Mouse (Mus musculus): Measurements from ENCODE around the gene Irf2bp1. TPM values are rescaled to one million over a fixed set of nuclear protein-coding genes. Genes with fewer than 3 reads are reported as not detected.

The Irf2bp1 gene
- polyA plus RNA-seq, 1 experiment: 53.2 TPM

- TF ChIP-seq FLI1 (IDR thresholded peaks at IDR 0.05; ENCODE audit: low read length) (no peak), GATA1 (IDR thresholded peaks at IDR 0.05; ENCODE audit: borderline replicate concordance, low read length) (no peak)
- Histone ChIP-seq H3K4me3 (replicated peaks) (no peak overlapping the region), H3K36me3 (replicated peaks; ENCODE audit: low read length) (peaks cover 26% of the 10 kb centered on the region), H3K27me3 (replicated peaks) (no peaks in the 10 kb centered on the region), H3K9me3 (no peaks in the 10 kb centered on the region), H3K4me1 (peaks cover 71% of the 10 kb centered on the region)
These were observed 3.5 kb downstream of the Irf2bp1 start for GRCm38 (mm10) chr7:19007026-19007977.

- Histone ChIP-seq H3K9me3 (no peaks in the 10 kb centered on the region), H3K36me3 (replicated peaks; ENCODE audit: low read length) (peaks cover 17% of the 10 kb centered on the region), H3K27me3 (replicated peaks) (peaks cover 13% of the 10 kb centered on the region), H3K4me1 (peaks cover 51% of the 10 kb centered on the region), H3K4me3 (replicated peaks) (peak overlapping the region; percentile 20)
- no peak for TF ChIP-seq FLI1 (IDR thresholded peaks at IDR 0.05; ENCODE audit: low read length)
- no peak for TF ChIP-seq GATA1 (IDR thresholded peaks at IDR 0.05; ENCODE audit: borderline replicate concordance, low read length)
These were observed 6.7 kb downstream of the Irf2bp1 start for GRCm38 (mm10) chr7:19010581-19010980.

- peaks cover 35% of the 10 kb centered on the region for H3K4me1 ChIP-seq
- peaks cover 13% of the 10 kb centered on the region for H3K27me3 ChIP-seq (replicated peaks)
- peaks cover 4% of the 10 kb centered on the region for H3K36me3 ChIP-seq (replicated peaks; ENCODE audit: low read length)
- no peaks in the 10 kb centered on the region for H3K9me3 ChIP-seq
- H3K4me3 ChIP-seq (replicated peaks): peak overlapping the region; percentile 87
- no peak for TF ChIP-seq GATA1 (IDR thresholded peaks at IDR 0.05; ENCODE audit: borderline replicate concordance, low read length)
- TF ChIP-seq FLI1 (IDR thresholded peaks at IDR 0.05; ENCODE audit: low read length): no peak
These were observed 8.3 kb downstream of the Irf2bp1 start for GRCm38 (mm10) chr7:19012025-19012621.

DNA sequence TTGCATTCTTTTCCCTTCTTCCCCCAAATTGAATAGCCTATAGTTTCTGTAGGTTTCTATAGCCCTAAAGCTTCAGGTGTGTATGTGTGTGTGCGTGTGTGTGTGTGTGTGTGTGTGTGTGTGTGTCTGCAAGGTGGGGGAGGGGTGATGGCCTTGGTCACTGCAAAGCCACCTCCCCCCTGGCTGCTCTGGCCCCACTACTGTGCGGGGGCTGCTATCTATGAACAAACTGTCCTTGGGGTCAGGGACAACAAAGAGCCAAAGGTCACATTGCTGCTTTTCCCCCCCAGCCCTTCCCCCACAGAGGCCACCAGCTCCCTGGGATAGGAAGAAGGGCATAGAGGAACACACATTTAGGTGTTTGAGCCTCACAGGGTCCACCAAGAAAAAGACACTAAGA lies 9.0 kb downstream of the Irf2bp1 start:
- no peak for TF ChIP-seq FLI1 (IDR thresholded peaks at IDR 0.05; ENCODE audit: low read length)
- no peak for TF ChIP-seq GATA1 (IDR thresholded peaks at IDR 0.05; ENCODE audit: borderline replicate concordance, low read length)
- Histone ChIP-seq H3K9me3 (no peaks in the 10 kb centered on the region), H3K27me3 (replicated peaks) (peaks cover 13% of the 10 kb centered on the region), H3K4me1 (peaks cover 28% of the 10 kb centered on the region), H3K4me3 (replicated peaks) (no peak overlapping the region), H3K36me3 (replicated peaks; ENCODE audit: low read length) (no peaks in the 10 kb centered on the region)

DNA sequence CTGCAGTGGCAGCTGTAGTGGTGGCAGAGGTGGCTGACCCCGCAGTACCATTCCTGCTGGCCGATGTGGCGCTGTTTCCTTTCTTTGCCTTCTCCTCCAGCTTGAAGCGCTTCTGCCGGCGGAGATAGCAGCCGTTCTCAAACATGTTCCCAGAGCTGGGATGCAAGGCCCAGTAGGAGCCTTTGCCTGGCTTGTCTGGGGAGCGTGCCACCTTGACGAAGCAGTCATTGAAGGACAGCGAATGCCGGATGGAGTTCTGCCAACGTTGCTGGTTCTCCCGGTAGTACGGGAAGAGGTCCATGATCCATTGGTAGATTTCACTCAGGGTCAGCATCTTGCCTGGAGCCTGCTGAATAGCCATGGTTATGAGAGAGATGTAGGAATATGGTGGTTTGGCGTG lies 10.6 kb downstream of the Irf2bp1 start:
- Histone ChIP-seq H3K36me3 (replicated peaks; ENCODE audit: low read length) (no peaks in the 10 kb centered on the region), H3K4me1 (peaks cover 25% of the 10 kb centered on the region), H3K9me3 (no peaks in the 10 kb centered on the region), H3K4me3 (replicated peaks) (no peak overlapping the region), H3K27me3 (replicated peaks) (peaks cover 16% of the 10 kb centered on the region)
- TF ChIP-seq FLI1 (IDR thresholded peaks at IDR 0.05; ENCODE audit: low read length) (no peak), GATA1 (IDR thresholded peaks at IDR 0.05; ENCODE audit: borderline replicate concordance, low read length) (no peak)

- Histone ChIP-seq H3K4me1 (peaks cover 29% of the 10 kb centered on the region), H3K36me3 (replicated peaks; ENCODE audit: low read length) (no peaks in the 10 kb centered on the region), H3K27me3 (replicated peaks) (peaks cover 29% of the 10 kb centered on the region), H3K4me3 (replicated peaks) (no peak overlapping the region), H3K9me3 (no peaks in the 10 kb centered on the region)
- no peak for TF ChIP-seq FLI1 (IDR thresholded peaks at IDR 0.05; ENCODE audit: low read length)
- no peak for TF ChIP-seq GATA1 (IDR thresholded peaks at IDR 0.05; ENCODE audit: borderline replicate concordance, low read length)
These were observed 12.2 kb downstream of the Irf2bp1 start for GRCm38 (mm10) chr7:19016042-19016441.

GRCm38 (mm10) chr7:19017909-19018308 lies 14.1 kb downstream of the Irf2bp1 start:
- Histone ChIP-seq H3K4me1 (peaks cover 28% of the 10 kb centered on the region), H3K4me3 (replicated peaks) (no peak overlapping the region), H3K36me3 (replicated peaks; ENCODE audit: low read length) (no peaks in the 10 kb centered on the region), H3K9me3 (no peaks in the 10 kb centered on the region), H3K27me3 (replicated peaks) (peaks cover 43% of the 10 kb centered on the region)
- TF ChIP-seq GATA1 (IDR thresholded peaks at IDR 0.05; ENCODE audit: borderline replicate concordance, low read length): no peak
- no peak for TF ChIP-seq FLI1 (IDR thresholded peaks at IDR 0.05; ENCODE audit: low read length)

DNA sequence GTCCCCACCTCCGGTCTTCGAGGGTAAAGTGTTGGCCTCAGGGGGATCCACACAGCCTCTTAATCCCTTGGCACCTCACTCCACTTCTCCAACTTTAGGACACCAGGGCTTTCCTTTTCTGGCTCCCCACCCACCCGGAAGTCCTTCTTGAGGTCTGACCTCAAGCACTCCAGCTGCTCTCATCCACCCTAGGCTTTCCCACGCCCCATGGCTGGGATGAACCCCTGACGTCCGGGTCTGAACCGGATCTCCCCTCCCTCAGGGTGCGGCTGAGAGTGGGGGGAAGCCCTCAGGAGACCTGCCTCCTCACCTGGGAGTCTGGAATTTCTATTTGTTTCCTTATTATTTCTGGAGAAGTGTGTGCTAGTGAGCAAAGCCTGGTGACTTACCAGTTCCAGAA lies 17.2 kb downstream of the Irf2bp1 start:
- TF ChIP-seq GATA1 (IDR thresholded peaks at IDR 0.05; ENCODE audit: borderline replicate concordance, low read length) (no peak), FLI1 (IDR thresholded peaks at IDR 0.05; ENCODE audit: low read length) (no peak)
- H3K9me3 ChIP-seq: no peaks in the 10 kb centered on the region
- H3K4me1 ChIP-seq: peaks cover 52% of the 10 kb centered on the region
- no peaks in the 10 kb centered on the region for H3K36me3 ChIP-seq (replicated peaks; ENCODE audit: low read length)
- peak overlapping the region; percentile 57 for H3K4me3 ChIP-seq (replicated peaks)
- peaks cover 36% of the 10 kb centered on the region for H3K27me3 ChIP-seq (replicated peaks)

DNA sequence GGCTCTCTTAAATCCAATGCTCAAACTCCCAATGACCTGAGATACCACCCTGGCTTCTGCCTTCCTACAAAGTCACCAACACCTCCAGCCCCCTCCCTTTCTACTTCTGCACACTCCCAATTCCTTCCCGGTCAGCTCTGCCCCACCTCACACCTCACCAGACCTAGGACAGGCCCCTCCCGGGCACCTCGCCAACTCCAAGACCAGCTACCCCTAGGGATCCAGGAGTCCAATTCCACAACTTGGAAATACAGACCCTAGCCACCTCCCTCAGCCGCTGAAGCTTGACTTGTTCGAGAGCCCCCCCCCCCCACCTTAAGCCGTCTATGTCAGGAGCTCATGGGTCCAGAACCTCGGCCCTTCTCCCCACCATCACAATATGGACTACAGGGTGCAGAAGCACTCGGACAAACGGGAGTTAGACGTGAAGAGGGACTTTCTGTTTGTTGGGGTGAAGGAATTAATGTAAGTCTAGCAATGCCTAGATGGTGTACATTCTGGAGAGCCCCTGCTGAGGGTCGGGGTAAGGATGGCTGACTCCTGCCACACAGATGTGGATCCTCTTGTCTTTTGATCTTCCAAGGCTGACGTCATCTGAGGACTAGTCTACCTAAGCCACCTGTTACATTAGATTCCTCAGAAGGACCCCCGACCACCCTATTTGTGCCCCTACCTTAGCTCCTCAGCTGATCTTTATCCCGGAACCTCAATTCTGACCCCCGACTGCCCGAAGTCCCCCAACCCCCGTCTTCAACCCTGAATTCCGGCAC lies 18.5 kb downstream of the Irf2bp1 start:
- Histone ChIP-seq H3K27me3 (replicated peaks) (peaks cover 36% of the 10 kb centered on the region), H3K36me3 (replicated peaks; ENCODE audit: low read length) (no peaks in the 10 kb centered on the region), H3K4me1 (peaks cover 63% of the 10 kb centered on the region), H3K9me3 (no peaks in the 10 kb centered on the region), H3K4me3 (replicated peaks) (no peak overlapping the region)
- TF ChIP-seq FLI1 (IDR thresholded peaks at IDR 0.05; ENCODE audit: low read length) (no peak), GATA1 (IDR thresholded peaks at IDR 0.05; ENCODE audit: borderline replicate concordance, low read length) (no peak)
